Mouse (Mus musculus): ENCODE data around the gene Atp6v0d1.

DNA sequence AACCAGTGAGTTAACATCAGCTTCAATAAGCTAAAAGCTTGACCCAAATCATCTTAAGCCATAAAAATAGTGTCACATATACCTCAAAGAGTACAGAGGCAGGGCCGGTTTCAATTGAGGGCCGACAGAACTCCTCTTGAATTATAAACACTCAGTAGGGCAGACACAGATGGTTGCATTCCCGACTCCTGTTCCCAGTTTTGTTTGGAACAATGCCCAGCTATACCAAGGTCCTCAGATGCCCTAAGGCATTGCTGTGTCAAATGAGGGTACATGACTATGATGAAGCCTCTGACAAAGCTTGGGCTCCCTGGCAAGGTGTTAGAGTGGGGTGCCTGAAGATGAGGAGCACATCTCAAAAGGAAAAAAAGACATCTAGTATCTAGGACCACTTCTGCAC is 9.7 kb upstream of the Atp6v0d1 start:
- TF ChIP-seq EP300 (IDR thresholded peaks at IDR 0.05; ENCODE audit: low read depth) (no peak), CTCF (IDR thresholded peaks at IDR 0.05; ENCODE audit: low read depth) (no peak)
